Mouse (Mus musculus) intestine, embryonic 14.5 days (tissue): ENCODE data around the gene Bptf. TPM values are rescaled to one million over a fixed set of nuclear protein-coding genes. Genes with fewer than 3 reads are reported as not detected.
"Not testable (repeated sequence)": the region's sequence is repeated elsewhere in the genome, so short reads cannot be mapped to it uniquely, and the experiment has no call there.

Source experiments
- ATAC-seq: fragments of 200-750 bp; cut with Nextera tagmentation; replicated peaks from 2 replicates; pipeline ENCODE4 v1.8.0; 2017; ENCODE audit warnings: low read depth, moderate number of reproducible peaks, moderate TSS enrichment, moderate library complexity; ENCODE audit not compliant: low FRiP score, low TSS enrichment
- DNase-seq: peaks from one replicate; pipeline ENCODE4 v3.0.0-alpha.2; 2018; ENCODE audit warnings: low spot score
- H3K27ac ChIP-seq: fragments of 300-500 bp; sonication (generic); 2 replicates; pipeline ENCODE4 v1.5.1; 2014; ENCODE audit warnings: low read depth, mild to moderate bottlenecking, control low read depth
- H3K27me3 ChIP-seq: fragments of 300-500 bp; sonication (generic); replicated peaks from 2 replicates; pipeline ENCODE4 v1.6.1; 2014; ENCODE audit warnings: low read length, control low read depth; ENCODE audit not compliant: control insufficient read depth, insufficient read depth
- H3K36me3 ChIP-seq: fragments of 300-500 bp; sonication (generic); 2 replicates; pipeline ENCODE4 v1.6.1; 2014; ENCODE audit warnings: low read length, control low read depth; ENCODE audit not compliant: control insufficient read depth, insufficient read depth
- H3K4me1 ChIP-seq: fragments of 300-500 bp; sonication (generic); replicated peaks from 2 replicates; pipeline ENCODE4 v1.6.1; 2014; ENCODE audit warnings: low read length, control low read depth, mixed read lengths; ENCODE audit not compliant: control insufficient read depth, insufficient read depth
- H3K4me2 ChIP-seq: fragments of 300-500 bp; sonication (generic); 2 replicates; pipeline ENCODE4 v1.6.1; 2014; ENCODE audit warnings: low read length
- H3K4me3 ChIP-seq: fragments of 300-500 bp; sonication (generic); 2 replicates; pipeline ENCODE4 v1.5.1; 2014; ENCODE audit warnings: low read depth, low read length, control low read depth, mixed read lengths
- H3K9ac ChIP-seq: fragments of 300-500 bp; sonication (generic); 2 replicates; pipeline ENCODE4 v1.6.1; 2014; ENCODE audit warnings: mild to moderate bottlenecking, low read length
- H3K9me3 ChIP-seq: fragments of 300-500 bp; sonication (generic); 2 replicates; pipeline ENCODE4 v1.6.1; 2016; ENCODE audit warnings: low read length, control low read depth; ENCODE audit not compliant: control insufficient read depth
- WGBS: fragments of 180-500 bp; shearing (Covaris S2); extraction: QIAGEN DNeasy Blood & Tissue Kit; methylation state at CpG from one replicate; pipeline ENCODE4 v1.1.7; 2014; 5-methylcytosine and 5-hydroxymethylcytosine counted together
- polyA plus RNA-seq: library from polyadenylated mRNA; unstranded; fragments of >200 nt; fragmentation: Nextera tagmentation; extraction: Ambion mirVana; gene quantifications from 2 replicates; pipeline ENCODE4 v1.2.1, GENCODE M21; 2014

Gene Bptf
- polyA plus RNA-seq, 1 experiment from 2014 or later = 38.6 TPM

DNA sequence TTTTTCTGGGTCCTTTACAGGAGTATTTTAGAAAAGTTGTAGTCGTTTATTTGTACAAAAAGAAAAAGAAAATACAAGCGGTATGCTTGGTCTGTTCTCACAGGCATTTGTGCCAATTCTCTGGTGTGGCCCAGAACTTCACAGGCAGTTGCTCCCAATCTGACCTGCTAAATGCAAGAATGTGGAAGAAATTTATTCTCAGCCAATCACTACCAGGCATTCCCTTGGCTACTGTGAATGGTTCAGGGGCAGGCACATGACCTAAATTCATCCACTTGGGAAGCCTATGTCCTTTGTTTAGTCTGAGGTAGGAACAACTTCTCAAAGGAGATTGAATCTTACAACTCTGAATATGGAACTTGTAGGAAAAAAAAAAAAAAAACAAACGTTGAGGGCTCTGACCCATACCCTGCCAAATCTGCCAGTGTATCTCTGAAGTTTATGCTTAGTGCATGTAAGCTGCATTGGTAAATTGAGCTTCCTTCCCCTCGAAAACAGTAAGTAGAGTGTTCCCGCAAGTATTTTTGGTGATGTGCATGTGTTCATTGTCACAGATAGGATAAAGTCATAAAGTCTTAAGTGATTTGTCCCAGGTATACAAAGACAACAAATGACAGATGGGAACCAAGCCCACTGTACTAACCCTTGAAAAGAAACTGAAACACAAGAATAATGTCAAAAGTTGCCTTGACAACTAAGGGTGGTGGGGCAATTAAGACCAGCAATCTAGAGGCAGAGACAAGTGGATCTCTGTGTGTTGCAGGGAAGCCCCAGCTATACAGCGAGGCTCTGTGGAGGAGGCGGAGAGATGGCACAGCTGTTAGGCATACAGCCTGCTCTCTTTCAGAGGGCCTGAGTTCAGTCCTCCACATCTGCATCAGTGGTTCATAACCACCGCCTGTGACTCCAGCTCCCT lies 129.9 kb downstream of the Bptf start:
- ATAC-seq (no peak), DNase-seq (no peak)
- H3K27ac ChIP-seq = no peak overlapping the region

DNA sequence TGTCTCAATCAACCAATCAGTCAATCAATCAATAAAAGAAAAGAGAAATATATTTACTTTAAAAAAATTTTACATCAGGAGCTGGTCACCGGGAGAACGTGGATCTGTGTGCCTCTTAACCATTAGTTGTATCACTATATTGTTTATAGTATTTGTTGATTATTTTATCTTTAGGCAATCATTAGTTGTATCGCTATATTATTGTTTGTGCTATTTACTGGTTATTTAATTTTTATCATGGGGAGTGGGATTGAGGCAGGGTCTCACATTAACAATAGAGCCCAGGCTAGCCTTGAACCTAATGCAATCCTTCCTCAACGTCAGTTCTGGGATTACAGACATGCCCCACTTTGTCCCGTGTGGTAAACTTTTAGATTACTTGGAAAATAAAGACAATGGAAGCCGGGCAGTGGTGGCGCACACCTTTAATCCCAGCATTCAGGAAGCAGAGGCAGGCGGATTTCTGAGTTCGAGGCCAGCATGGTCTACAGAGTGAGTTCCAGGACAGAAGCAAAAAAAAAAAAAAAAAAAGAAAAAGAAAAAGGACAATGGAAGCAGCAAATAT lies 131.9 kb downstream of the Bptf start:
- 80% methylated on average over 9 of the region's 9 CpGs for WGBS
- no peaks in the 10 kb centered on the region for H3K27me3 ChIP-seq
- peak overlapping the region; percentile 62 for H3K4me2 ChIP-seq
- DNase-seq (no peak), ATAC-seq (no peak)
- peaks cover 6% of the 10 kb centered on the region; the same call in 1 of the 2 replicates for H3K4me1 ChIP-seq
- peak overlapping the region; percentile 26 for H3K4me3 ChIP-seq
- peak overlapping the region; percentile 86 for H3K27ac ChIP-seq
- peaks cover 24% of the 10 kb centered on the region for H3K36me3 ChIP-seq
- H3K9ac ChIP-seq = peak overlapping the region; percentile 58
- no peaks in the 10 kb centered on the region for H3K9me3 ChIP-seq

More for the DNA sequence above, 129.9 kb downstream of the Bptf start:
- Histone ChIP-seq H3K9ac (no peak overlapping the region), H3K9me3 (no peaks in the 10 kb centered on the region), H3K27me3 (no peaks in the 10 kb centered on the region), H3K4me1 (peaks cover 3% of the 10 kb centered on the region; the same call in 1 of the 2 replicates), H3K4me2 (no peak overlapping the region), H3K36me3 (peaks cover 4% of the 10 kb centered on the region), H3K4me3 (no peak overlapping the region)
- WGBS = 46% methylated on average over 7 of the region's 8 CpGs

DNA sequence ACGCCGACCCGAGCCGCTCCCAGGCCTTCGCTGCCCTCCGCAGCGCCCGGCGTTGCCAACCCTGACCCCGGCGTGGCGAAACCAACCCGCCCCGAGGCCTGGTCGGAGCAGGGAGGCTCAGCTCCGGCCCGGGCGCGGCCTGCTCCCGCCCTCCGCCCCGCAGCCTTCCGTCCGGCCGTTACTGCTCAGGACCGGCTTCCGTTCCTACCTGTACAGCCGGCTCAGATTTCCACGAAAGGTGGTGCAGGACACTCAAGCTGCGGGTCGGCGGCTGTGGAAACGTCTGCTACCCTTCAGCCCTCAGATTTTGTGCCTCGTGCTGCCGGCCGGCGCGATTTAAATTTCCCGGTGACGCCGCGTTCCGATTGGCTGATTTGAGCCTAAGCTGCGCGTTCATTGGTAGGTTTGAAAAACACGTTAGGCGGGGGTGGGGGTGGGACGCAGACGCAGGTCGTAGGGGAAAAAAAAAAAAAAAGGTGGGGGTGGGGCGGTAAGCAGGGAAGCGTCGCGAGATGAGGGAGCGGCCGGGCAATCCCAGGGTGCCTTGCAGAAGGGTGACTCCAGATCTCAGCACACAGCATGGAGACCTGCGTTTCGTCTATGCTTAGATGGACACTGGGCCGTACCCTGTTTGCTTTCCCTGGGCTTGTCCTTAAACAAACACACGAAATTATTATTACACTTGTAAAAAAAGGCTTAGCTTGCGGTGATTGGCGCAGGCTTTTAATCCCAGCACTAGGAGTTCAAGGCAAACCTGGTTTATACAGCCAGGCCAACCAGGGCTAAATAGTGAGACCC lies 132.6 kb downstream of the Bptf start, which contains the start of gene Kpna2:
Gene Kpna2, minus strand, starts transcription at position 391 of the 798 bp plus-strand sequence.
- DNase-seq = peak; percentile 96
- Histone ChIP-seq H3K27ac (peak within 1 kb of the TSS; percentile 88), H3K27me3 (no peaks in the 10 kb centered on the region), H3K36me3 (peaks cover 31% of the 10 kb centered on the region), H3K4me2 (peak within 1 kb of the TSS; percentile 62), H3K4me3 (peak within 1 kb of the TSS; percentile 71), H3K9ac (peak within 1 kb of the TSS; percentile 88), H3K4me1 (peaks cover 6% of the 10 kb centered on the region; the same call in 1 of the 2 replicates), H3K9me3 (no peaks in the 10 kb centered on the region)
- WGBS = 1% methylated on average over 60 of the region's 62 CpGs
- ATAC-seq = peak; percentile 94

DNA sequence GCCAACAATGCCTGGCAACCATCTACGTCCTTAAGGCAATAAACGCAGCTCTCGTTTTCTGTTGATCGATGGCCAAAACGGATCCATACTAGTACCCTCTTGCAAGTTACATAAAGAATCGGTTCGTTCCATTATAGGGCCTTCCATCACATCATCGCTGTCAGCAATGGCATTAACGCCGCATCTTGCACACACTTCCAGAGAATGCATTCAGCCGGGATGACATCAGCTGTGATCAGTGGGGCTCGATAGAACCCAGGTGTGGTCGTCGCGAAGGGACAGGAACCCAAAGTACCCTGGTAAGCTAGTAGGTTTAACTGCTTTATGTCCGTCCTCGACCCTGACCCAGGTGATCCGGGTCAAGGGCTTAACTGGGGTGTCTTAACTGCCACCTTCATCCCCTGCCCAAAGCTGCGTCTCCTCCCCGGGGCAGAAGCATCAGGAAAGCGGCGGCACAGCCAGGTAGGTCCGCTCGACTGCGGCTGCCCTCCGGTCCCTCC lies 133.2 kb downstream of the Bptf start:
- Histone ChIP-seq H3K4me3 (peak overlapping the region; percentile 71), H3K36me3 (peaks cover 36% of the 10 kb centered on the region), H3K9ac (peak overlapping the region; percentile 88), H3K27me3 (no peaks in the 10 kb centered on the region), H3K4me1 (peaks cover 6% of the 10 kb centered on the region; the same call in 1 of the 2 replicates), H3K27ac (peak overlapping the region; percentile 88), H3K4me2 (peak overlapping the region; percentile 50), H3K9me3 (no peaks in the 10 kb centered on the region)
- DNase-seq (peak; percentile 84), ATAC-seq (peak; percentile 14; the same call in 1 of the 2 replicates)
- WGBS = under 1% methylated on average over 26 of the region's 26 CpGs

DNA sequence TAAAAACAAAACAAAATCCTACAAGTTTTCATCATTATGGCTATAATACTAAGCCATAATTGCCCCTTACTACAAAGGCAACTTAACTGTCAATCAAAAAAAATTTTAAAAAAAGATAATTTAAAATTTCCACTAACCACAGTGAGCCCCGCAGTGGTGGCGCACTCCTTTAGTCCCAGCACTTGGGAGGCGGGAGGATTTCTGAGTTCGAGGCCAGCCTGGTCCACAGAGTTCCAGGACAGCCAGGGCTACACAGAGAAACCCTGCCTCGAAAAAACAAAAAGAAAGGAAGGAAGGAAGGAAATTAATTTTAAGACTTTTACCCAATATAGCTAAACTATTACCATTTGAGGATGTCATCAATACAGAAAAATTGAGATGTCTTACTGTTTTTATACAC lies 134.0 kb downstream of the Bptf start:
- DNase-seq (no peak), ATAC-seq (no peak)
- Histone ChIP-seq H3K9ac (peak overlapping the region; percentile 88), H3K4me2 (peak overlapping the region; percentile 50), H3K27ac (no peak overlapping the region), H3K4me3 (peak overlapping the region; percentile 71), H3K36me3 (peaks cover 42% of the 10 kb centered on the region), H3K4me1 (peaks cover 6% of the 10 kb centered on the region; the same call in 1 of the 2 replicates), H3K9me3 (no peaks in the 10 kb centered on the region), H3K27me3 (no peaks in the 10 kb centered on the region)
- 22% methylated on average over 5 of the region's 5 CpGs for WGBS

DNA sequence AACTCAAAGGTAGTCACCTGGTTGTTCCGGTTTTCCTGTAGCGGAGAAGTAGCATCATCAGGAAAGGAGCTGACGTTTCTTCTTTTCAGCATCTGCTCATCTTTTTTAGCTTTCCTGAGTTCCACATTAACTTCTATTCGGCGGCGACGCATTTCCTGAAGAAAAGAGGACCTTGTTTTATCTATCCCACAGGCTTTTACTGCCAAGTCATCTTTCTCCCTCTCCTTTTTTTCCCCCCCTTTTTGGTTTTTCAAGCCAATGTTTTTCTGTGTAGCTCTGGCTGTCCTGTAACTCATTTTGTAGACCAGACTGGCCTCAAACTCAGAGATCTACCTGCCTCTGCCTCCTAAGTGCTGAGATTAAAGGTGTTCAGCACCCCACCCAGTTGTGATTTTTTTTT lies 135.4 kb downstream of the Bptf start:
- ATAC-seq, H3K4me1 ChIP-seq, H3K9ac ChIP-seq, H3K9me3 ChIP-seq, H3K27ac ChIP-seq, DNase-seq, H3K27me3 ChIP-seq: not testable (repeated sequence)
- WGBS = 92% methylated on average over 7 of the region's 7 CpGs
- H3K4me2 ChIP-seq = peak overlapping the region; percentile 50; the same call in 1 of the 2 replicates
- H3K36me3 ChIP-seq = peaks cover 53% of the 10 kb centered on the region
- 0 out of 2 replicates have a peak overlapping the region, but pooled peaks have one; percentile 71 for H3K4me3 ChIP-seq

DNA sequence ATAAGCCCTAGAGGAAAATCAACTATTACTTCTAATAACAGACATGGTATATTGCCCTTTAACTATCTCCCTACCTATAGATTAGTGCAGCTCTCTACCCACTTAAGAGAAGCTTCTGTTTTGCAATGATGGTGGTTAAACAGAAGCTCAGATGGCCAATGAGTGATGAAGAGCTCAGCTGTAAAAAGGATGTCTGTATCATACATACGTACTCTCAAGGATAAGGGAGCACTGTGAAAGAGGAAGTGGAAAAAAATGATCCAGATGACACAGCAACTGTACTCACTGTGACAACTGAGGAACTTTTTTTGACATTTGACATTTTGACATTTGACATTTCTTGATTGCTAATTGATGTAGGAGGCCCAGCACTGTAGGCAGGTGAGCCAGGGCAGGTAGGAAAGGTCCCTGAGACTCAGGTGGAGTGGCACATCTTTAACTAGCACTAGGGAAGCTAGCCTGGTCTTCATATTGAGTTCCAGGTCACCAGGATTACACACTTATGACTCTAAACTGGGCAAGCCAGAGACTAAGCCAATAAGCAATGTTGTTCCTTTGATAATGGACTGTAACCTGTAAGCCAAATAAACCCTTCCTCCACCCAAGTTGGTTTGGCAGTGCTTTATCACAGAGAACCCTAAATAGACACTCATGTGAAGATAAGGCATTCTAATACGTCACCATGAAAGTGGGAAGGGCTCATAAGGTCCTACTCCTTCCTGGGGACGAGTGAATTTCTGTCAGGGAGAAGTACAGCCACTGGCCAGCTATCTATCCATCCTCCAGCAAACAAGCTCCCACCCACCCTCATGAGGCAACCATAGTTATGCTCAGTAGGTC lies 137.5 kb downstream of the Bptf start:
- no peaks in the 10 kb centered on the region for H3K9me3 ChIP-seq
- no peak overlapping the region for H3K4me3 ChIP-seq
- H3K36me3 ChIP-seq = peaks cover 74% of the 10 kb centered on the region
- H3K27ac ChIP-seq = no peak overlapping the region
- no peak for ATAC-seq
- H3K9ac ChIP-seq = no peak overlapping the region
- peaks cover 6% of the 10 kb centered on the region; the same call in 1 of the 2 replicates for H3K4me1 ChIP-seq
- no peak for DNase-seq
- 73% methylated on average over 3 of the region's 3 CpGs for WGBS
- no peaks in the 10 kb centered on the region for H3K27me3 ChIP-seq
- no peak overlapping the region for H3K4me2 ChIP-seq
